Mouse (Mus musculus) adrenal gland, postnatal 10 days (tissue): ENCODE results near the gene Gm11037. TPM values are rescaled to one million over a fixed set of nuclear protein-coding genes. Genes with fewer than 3 reads are reported as not detected.

Experiments used
- DNase-seq: peaks from one replicate; pipeline ENCODE4 v3.0.0; 2021; ENCODE audit warnings: mixed read lengths
- total RNA-seq, 2 experiments: library from RNA; stranded (reverse); gene quantifications; 2 replicates each; pipeline ENCODE4 v1.2.3; 2021

The Gm11037 gene
- total RNA-seq, 2 experiments from 2014 or later: not detected

DNA sequence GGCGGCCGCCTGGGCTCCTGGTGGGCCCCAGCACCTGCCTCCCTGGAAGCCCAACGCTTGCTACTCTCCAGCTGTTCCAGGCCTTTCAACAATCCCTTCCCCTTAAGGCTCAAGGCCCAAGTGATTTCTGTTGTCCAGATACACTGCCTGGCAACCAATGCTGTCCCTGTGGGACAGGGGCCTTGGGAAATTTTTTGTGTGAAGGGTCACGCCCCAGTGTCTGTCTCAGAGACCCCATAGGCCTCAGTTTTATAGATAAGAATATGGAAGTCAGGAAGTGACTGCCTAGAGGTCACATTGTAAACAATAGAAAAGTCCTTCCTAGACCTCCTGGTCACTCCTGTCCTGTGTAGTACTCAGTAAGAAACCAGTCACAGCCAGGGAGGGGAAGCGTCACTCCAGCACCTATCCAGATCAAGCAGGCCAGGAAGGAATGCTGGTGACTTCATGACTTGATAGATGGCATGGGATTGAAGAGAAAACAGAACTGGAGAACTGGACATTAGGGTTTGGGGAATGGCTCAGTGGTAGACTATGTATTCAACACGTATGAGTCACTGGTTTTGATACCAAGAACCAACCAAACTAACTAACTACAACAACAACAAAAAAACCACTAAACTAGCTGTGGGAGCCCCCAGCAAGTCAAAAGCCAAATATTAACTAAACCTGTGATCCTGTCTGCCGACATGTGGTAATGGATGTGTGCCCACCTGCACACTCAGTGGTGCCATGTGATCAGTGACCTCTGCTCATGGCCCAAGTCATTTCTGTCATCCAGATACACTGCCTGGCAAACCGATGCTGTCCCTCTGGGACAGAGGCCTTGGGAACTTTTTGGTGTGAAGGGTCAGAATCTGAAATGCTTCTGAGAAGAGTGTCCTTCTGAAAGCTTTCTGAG, 15.3 kb downstream of the Gm11037 start:
- peak; percentile 64 for DNase-seq

GRCm38 (mm10) chr2:131149254-131149578, 15.9 kb downstream of the Gm11037 start:
- no peak for DNase-seq

- no peak for DNase-seq
These were observed 19.0 kb downstream of the Gm11037 start for GRCm38 (mm10) chr2:131152166-131152730.

DNA sequence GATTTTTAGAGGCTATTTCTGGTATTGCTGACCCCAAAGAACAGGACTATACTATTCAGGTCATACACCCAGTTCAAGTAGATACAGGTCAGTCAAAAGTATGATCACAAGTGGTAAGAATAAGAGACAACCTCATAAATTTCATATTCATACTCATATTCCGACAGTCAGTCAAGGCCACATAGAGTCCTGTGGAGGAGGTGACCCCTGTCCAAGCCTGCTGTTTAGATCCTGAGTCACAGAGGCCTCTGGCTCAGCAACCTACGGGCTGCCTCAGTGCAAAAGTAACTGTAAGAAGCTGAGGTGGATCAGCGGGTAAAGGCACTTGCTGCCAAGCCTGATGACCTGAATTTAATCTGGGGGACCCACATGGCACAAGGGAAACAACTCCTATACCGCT, 20.7 kb downstream of the Gm11037 start:
- no peak for DNase-seq

- DNase-seq: peak; percentile 37
These were observed 23.7 kb downstream of the Gm11037 start for GRCm38 (mm10) chr2:131156987-131157386.

- DNase-seq: peak; percentile 51
These were observed 26.2 kb downstream of the Gm11037 start for GRCm38 (mm10) chr2:131159491-131159910.

- DNase-seq: peak; percentile 96
These were observed 26.8 kb downstream of the Gm11037 start, which contains the start of gene 1700037H04Rik for GRCm38 (mm10) chr2:131159938-131160581. Gene 1700037H04Rik (minus strand): TSS chr2:131160081.

GRCm38 (mm10) chr2:131160671-131161111, 27.4 kb downstream of the Gm11037 start:
- DNase-seq: peak; percentile 34

- no peak for DNase-seq
These were observed 30.6 kb downstream of the Gm11037 start for GRCm38 (mm10) chr2:131163924-131164323.

- DNase-seq: no peak
These were observed 32.9 kb downstream of the Gm11037 start for GRCm38 (mm10) chr2:131166172-131166571.

DNA sequence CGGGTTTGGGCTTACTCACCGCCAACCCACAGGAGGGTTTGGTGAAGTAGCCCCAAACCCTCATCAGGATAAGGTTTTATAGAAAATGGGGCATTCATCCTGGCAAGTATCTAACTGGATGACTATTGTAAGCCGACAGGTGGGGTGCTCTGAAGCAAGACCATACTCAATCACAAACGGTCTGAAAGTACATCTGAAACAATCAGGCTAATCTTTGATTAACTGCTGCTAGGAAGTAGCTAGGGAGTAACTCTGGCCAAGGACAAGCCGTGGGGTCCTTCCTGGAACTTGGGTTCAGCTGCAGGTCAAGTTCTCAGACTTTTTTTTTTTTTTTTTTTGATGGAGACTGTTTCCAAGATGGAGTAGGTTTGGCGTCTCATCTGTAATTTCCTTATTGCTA, 34.7 kb downstream of the Gm11037 start:
- DNase-seq: no peak

GRCm38 (mm10) chr2:131168914-131169313, 35.6 kb downstream of the Gm11037 start:
- DNase-seq: no peak

- no peak for DNase-seq
These were observed 37.6 kb downstream of the Gm11037 start for GRCm38 (mm10) chr2:131170936-131171335.

DNA sequence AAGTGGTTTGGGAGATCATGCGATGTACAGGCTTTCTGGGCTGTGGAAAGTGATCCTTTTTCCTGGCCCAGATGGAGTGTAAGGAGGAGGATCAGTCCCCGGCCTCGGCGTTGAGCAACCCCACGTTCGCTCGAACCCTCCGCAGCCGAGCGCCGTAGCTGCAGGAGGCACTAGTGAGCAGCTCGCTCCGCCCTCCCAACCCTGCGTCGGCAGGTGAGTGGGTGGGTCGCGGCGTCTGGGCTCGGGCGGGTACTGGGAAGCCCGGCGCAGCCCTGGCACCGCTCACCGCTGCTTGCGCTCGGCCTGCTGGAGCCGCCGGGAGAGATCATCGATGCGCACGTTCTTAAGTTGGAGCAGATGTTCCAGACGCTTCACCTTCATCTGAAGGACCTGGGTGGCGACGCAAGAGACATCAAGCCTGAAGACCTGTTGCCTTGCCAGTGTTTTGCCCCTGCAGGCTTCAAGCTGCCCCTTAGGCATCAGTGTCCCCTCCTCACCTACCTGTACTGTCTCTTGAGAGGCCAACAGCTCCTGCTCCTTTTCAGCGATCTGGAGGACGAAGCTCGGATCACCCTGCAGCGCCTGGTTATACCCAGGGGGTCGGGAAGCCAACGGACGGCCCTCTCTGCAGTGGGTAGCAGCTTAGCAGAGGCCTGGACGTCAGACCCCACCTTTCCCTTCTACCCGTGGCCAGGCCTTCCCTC, 38.3 kb downstream of the Gm11037 start:
- DNase-seq: peak; percentile 81

DNA sequence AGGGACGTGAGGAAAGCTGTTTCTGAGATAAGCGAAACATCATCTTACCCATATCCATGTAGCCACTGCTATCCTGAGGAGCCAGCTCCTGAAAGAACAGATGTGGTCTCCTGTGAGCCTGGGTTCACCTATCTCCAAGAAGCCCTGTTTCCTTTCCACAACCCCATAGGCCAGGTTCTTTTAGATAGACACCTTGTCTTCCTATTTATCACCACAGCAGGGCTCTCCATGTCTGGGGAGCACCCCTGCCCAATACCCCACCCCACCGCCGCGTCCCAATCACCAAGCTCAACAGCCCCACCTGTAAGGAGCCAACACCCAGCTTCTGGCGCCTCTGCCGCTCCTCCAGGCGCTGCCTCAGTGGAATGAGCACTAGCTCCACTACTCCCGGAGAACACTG, 39.0 kb downstream of the Gm11037 start:
- DNase-seq: no peak

DNA sequence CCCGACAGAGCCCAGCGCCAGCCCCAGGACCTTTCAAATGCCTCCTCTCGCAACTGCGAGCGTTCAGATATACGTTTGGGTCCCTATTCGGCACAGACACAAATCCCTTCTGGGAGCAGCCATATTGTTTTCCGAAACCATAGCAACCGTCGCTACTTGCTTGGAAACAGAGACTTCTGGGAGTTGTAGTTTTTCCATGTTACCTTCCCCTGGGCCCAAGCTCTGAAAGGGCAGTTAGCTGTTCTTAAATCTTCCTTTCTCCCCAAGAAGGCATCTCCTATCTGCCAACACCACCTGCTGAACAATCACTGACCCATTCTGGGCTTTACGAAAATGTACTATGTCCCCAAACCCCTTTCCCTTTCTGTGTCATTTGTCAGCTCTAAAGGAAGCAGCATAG, 41.4 kb downstream of the Gm11037 start:
- DNase-seq: peak; percentile 68

- no peak for DNase-seq
These were observed 42.1 kb downstream of the Gm11037 start for GRCm38 (mm10) chr2:131175286-131175944.

GRCm38 (mm10) chr2:131175945-131176309, 42.6 kb downstream of the Gm11037 start:
- DNase-seq: no peak

DNA sequence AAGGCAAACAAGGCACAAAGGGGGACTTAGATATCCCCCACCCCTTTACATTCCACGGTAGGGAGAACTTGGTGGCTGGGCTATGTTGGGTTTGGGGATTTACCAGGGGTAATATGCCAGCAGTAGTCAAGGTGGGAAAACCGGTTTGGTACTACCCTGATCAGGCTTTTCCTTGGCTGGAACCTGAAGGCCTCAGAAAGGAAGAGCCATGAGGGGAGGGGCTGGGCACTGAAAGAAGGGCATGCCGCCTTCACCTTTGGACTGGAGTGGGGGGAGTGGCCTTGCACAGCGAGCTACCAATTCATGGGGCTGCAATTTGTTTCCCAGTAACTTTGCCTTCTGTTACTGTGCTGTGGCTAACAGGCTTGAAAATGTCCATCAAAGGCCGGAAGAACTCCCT, 43.2 kb downstream of the Gm11037 start:
- peak; percentile 57 for DNase-seq

DNA sequence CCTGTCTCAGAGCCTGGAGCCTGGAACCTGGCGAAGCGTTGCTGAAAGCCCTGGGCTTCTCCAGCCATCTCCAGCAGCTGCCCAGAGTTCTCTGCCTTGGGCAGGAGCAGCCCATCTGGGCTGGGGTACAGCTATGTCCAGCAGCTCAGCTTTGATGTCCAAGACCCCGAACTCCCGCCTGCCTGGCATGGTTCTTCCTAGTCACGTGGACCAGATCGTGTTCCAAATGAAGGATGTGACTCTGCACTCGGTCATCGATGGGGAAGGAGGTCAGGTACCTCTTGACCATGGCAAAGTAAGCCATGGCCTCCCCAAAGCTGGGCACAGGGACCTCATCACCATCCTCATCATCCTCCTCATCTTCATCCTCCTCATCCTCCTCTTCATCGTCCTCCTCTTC, 44.6 kb downstream of the Gm11037 start:
- no peak for DNase-seq

DNA sequence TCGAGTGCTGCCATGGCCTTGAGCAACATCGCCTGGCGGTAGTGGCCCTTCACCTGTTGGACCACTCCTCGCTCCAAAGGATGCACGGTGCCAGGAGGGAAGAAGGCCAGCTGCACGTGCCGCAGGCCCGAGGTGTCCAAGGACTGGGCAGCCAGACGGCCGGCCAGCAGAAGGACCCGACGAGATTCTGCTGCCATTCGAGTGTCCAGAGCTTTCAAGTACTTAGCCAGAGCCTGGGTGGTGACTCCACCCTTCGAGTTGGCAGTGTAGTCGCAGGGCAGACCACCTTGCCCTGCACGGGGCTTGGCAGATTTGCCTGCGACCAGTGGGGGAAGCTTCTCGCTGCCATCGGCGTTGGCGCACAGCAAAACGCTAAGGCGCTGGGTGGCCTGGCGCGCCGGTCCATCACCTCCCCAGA, 45.5 kb downstream of the Gm11037 start:
- peak; percentile 58 for DNase-seq
